In genomic region chr4:131920595-131921351, GRCm38 (mm10) we compare ENCODE assay signal across 8 mouse cellular contexts. TPM values are rescaled to one million over a fixed set of nuclear protein-coding genes. Genes with fewer than 3 reads are reported as not detected.
DNase-seq lines count a peak whose midpoint lies in the region; ATAC-seq and TF ChIP-seq lines count a peak whose summit lies in the region.

No protein-coding gene starts in this region.

- no peak for TF ChIP-seq CTCF in embryonic fibroblast, embryonic 13.5 days (IDR thresholded peaks at IDR 0.05; ENCODE audit: borderline replicate concordance, insufficient read depth, low read length)

- 1% methylated on average over 47 of the region's 76 CpGs for WGBS in midbrain, embryonic 13.5 days

- peak overlapping the region; percentile 44 for H3K4me3 ChIP-seq in embryonic fibroblast, embryonic 13.5 days (ENCODE audit: insufficient read depth, low read length)
- H3K4me3 ChIP-seq in midbrain, embryonic 13.5 days (replicated peaks): peak overlapping the region; percentile 48

- no peak for ATAC-seq in midbrain, embryonic 13.5 days

- intact Hi-C loops in heart, postnatal 25 days (cut with DNase I): no loop called here

- H3K9me3 ChIP-seq in midbrain, embryonic 13.5 days: no peaks in the 10 kb centered on the region

- H3K9ac ChIP-seq in midbrain, embryonic 13.5 days (replicated peaks): peak overlapping the region; percentile 67

- peak; percentile 43 for TF ChIP-seq POLR2A in embryonic fibroblast, embryonic 13.5 days (IDR thresholded peaks at IDR 0.05; ENCODE audit: low read depth, low read length)

- peaks cover 4% of the 10 kb centered on the region for H3K4me1 ChIP-seq in embryonic fibroblast, embryonic 13.5 days (ENCODE audit: control insufficient read depth, insufficient read depth, low read length)
- peaks cover 62% of the 10 kb centered on the region for H3K4me1 ChIP-seq in midbrain, embryonic 13.5 days (replicated peaks)

- peak overlapping the region; percentile 78 for H3K4me2 ChIP-seq in midbrain, embryonic 13.5 days (replicated peaks)

- peak; percentile 38 for DNase-seq in thymus, postnatal 4 days
- no peak for DNase-seq in thymus, postnatal 0 days (ENCODE audit: low spot score)
- peak; percentile 52 for DNase-seq in heart, postnatal 25 days (ENCODE audit: low spot score)
- DNase-seq in kidney, postnatal 4 days: peak; percentile 84 to 91
- DNase-seq in urinary bladder, postnatal 4 days (ENCODE audit: low spot score in 2 of 2): peak; percentile 65 to 74
- DNase-seq in thymus, postnatal 14 days: no peak

- peaks cover 30% of the 10 kb centered on the region for H3K36me3 ChIP-seq in midbrain, embryonic 13.5 days

- peaks cover 97% of the 10 kb centered on the region for H3K27me3 ChIP-seq in midbrain, embryonic 13.5 days

- peak overlapping the region; percentile 62 for H3K27ac ChIP-seq in embryonic fibroblast, embryonic 13.5 days (ENCODE audit: insufficient read depth, low read length)
- no peak overlapping the region for H3K27ac ChIP-seq in midbrain, embryonic 13.5 days

RNA-seq across cellular contexts. Expression of gene Tmem200b, which starts 0.8 kb away (rescaled TPM):
- polyA plus RNA-seq in thymus, postnatal 0 days (2015; fragmentation: Nextera tagmentation; extraction: Ambion mirVana): 0.30 and 0.35 TPM in 2 replicates
- 4.4 and 8.0 TPM in 2 replicates for polyA plus RNA-seq in embryonic fibroblast, embryonic 13.5 days (2011; ENCODE audit: insufficient read length, low read depth, missing spikeins)
- 1 to 10 TPM; 5.9 to 9.6 TPM for total RNA-seq in heart, postnatal 25 days (2021)
- not detected in 2 replicates for polyA plus RNA-seq in midbrain, embryonic 13.5 days (2015; fragmentation: Nextera tagmentation; extraction: Ambion mirVana)

RNA-seq across cellular contexts. Expression of gene Srsf4, which starts 47.4 kb away (rescaled TPM):
- polyA plus RNA-seq in thymus, postnatal 0 days (2015; fragmentation: Nextera tagmentation; extraction: Ambion mirVana): 119 and 123 TPM in 2 replicates
- 35.0 and 40.6 TPM in 2 replicates for polyA plus RNA-seq in embryonic fibroblast, embryonic 13.5 days (2011; ENCODE audit: insufficient read length, low read depth, missing spikeins)
- total RNA-seq in heart, postnatal 25 days (2021): 10 to 100 TPM; 32.8 to 38.4 TPM
- 134 and 140 TPM in 2 replicates for polyA plus RNA-seq in midbrain, embryonic 13.5 days (2015; fragmentation: Nextera tagmentation; extraction: Ambion mirVana)

Comparison
In these comparisons a context has a peak if more than half of its experiments do, and no peak if none do; other contexts are left out.
1. DNase-seq: peak in thymus, postnatal 4 days (single experiment), heart, postnatal 25 days (single experiment), kidney, postnatal 4 days (2 of 2) and urinary bladder, postnatal 4 days (2 of 2); none in thymus, postnatal 0 days (single experiment) and thymus, postnatal 14 days (single experiment).